Mouse (Mus musculus) forebrain, postnatal 0 days (tissue): ENCODE data around the gene Uqcr11. TPM values are rescaled to one million over a fixed set of nuclear protein-coding genes. Genes with fewer than 3 reads are reported as not detected.

Experiments
- ATAC-seq: fragments of 200-750 bp; cut with Nextera tagmentation; 2 replicates; pipeline ENCODE4 v1.8.0; 2017; ENCODE audit warnings: mild to moderate bottlenecking, moderate library complexity
- DNase-seq: peaks from one replicate; pipeline ENCODE4 v3.0.0-alpha.2; 2015
- H3K27ac ChIP-seq: fragments of 300-500 bp; sonication (generic); 2 replicates; pipeline ENCODE4 v1.5.1; 2014; ENCODE audit warnings: low read depth, mild to moderate bottlenecking, antibody characterized with exemption, low read length, moderate library complexity, mixed read lengths
- H3K27me3 ChIP-seq: fragments of 300-500 bp; sonication (generic); 2 replicates; pipeline ENCODE4 v1.6.1; 2014; ENCODE audit warnings: mild to moderate bottlenecking, low read length, mixed read lengths; ENCODE audit not compliant: insufficient read depth
- H3K36me3 ChIP-seq: fragments of 300-500 bp; sonication (generic); 2 replicates; pipeline ENCODE4 v1.6.1; 2014; ENCODE audit warnings: mild to moderate bottlenecking, moderate library complexity; ENCODE audit not compliant: insufficient read depth
- H3K4me1 ChIP-seq: fragments of 300-500 bp; sonication (generic); 2 replicates; pipeline ENCODE4 v1.6.1; 2014; ENCODE audit warnings: antibody characterized with exemption; ENCODE audit not compliant: insufficient read depth
- H3K4me2 ChIP-seq: fragments of 300-500 bp; sonication (generic); 2 replicates; pipeline ENCODE4 v1.6.1; 2014; ENCODE audit warnings: low read depth, mild to moderate bottlenecking, moderate library complexity
- H3K4me3 ChIP-seq: fragments of 300-500 bp; sonication (generic); 2 replicates; pipeline ENCODE4 v1.5.1; 2014; ENCODE audit warnings: low read depth, low read length, mixed read lengths
- H3K9ac ChIP-seq: fragments of 300-500 bp; sonication (generic); 2 replicates; pipeline ENCODE4 v1.6.1; 2014; ENCODE audit warnings: mild to moderate bottlenecking
- H3K9me3 ChIP-seq: fragments of 300-500 bp; sonication (generic); 2 replicates; pipeline ENCODE4 v1.6.1; 2016; ENCODE audit warnings: low read length
- CTCF ChIP-seq: sonication (generic); IDR thresholded peaks from 2 replicates; pipeline ENCODE4 v1.5.1; 2016; ENCODE audit warnings: antibody characterized with exemption, control low read depth, low read depth
- WGBS: fragments of 180-500 bp; shearing (Covaris S2); extraction: QIAGEN DNeasy Blood & Tissue Kit; methylation state at CpG from one replicate; pipeline ENCODE4 v1.1.7; 2014; 5-methylcytosine and 5-hydroxymethylcytosine counted together
- polyA plus RNA-seq: library from polyadenylated mRNA; unstranded; fragments of >200 nt; fragmentation: Nextera tagmentation; extraction: Ambion mirVana; gene quantifications from 2 replicates; pipeline ENCODE4 v1.2.1, GENCODE M21; 2015
- total RNA-seq: library from RNA; depleted of rRNA; stranded (reverse); fragments of >200 nt; gene quantifications from 2 replicates; pipeline ENCODE4 v1.2.3, GENCODE M21; 2014

Uqcr11 gene
- total and polyA plus RNA-seq, 2 experiments from 2014 or later, result 230 to 688 TPM

GRCm38 (mm10) chr10:80392687-80393086 is 13.9 kb downstream of the Uqcr11 start:
- peaks cover 47% of the 10 kb centered on the region for H3K36me3 ChIP-seq
- WGBS, result 97% methylated on average over 5 of the region's 5 CpGs

DNA sequence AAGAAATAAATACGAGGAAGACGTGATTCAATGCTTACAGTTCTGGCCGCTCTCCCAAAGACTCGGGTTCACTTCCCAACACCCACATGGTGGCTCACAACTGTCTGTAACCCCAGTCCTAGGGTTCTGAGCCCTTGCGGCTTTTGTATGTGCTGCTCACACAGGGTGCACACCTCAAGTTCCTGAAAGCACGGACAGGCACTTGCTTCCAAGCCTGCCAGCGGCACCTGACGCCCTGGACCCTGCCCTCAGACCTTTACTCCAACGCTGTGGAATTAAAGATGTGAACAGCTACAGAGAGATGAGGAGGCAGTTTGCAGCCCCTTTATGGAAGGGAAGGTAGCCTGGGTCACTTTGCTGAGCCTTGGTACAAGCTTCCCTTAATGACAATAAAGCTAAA is 15.9 kb downstream of the Uqcr11 start:
- H3K36me3 ChIP-seq, result peaks cover 47% of the 10 kb centered on the region
- WGBS, result 86% methylated on average over 9 of the region's 9 CpGs
- no peak overlapping the region for H3K4me3 ChIP-seq
- H3K9me3 ChIP-seq, result no peaks in the 10 kb centered on the region
- H3K9ac ChIP-seq, result no peak overlapping the region
- no peak overlapping the region for H3K27ac ChIP-seq
- ATAC-seq (no peak), DNase-seq (no peak)
- H3K4me1 ChIP-seq, result peaks cover 10% of the 10 kb centered on the region
- H3K4me2 ChIP-seq, result no peak overlapping the region
- H3K27me3 ChIP-seq, result no peaks in the 10 kb centered on the region
- TF ChIP-seq CTCF, result no peak

More at GRCm38 (mm10) chr10:80392687-80393086, 13.9 kb downstream of the Uqcr11 start:
- H3K9me3 ChIP-seq, result no peaks in the 10 kb centered on the region
- no peak for ATAC-seq
- no peak overlapping the region for H3K9ac ChIP-seq
- no peak overlapping the region for H3K27ac ChIP-seq
- H3K4me3 ChIP-seq, result no peak overlapping the region
- no peak overlapping the region for H3K4me2 ChIP-seq
- no peaks in the 10 kb centered on the region for H3K27me3 ChIP-seq
- H3K4me1 ChIP-seq, result peaks cover 18% of the 10 kb centered on the region
- TF ChIP-seq CTCF, result no peak
- DNase-seq, result no peak

- Histone ChIP-seq H3K27ac (no peak overlapping the region), H3K4me1 (peaks cover 16% of the 10 kb centered on the region), H3K4me3 (no peak overlapping the region), H3K9me3 (no peaks in the 10 kb centered on the region), H3K36me3 (peaks cover 38% of the 10 kb centered on the region), H3K4me2 (no peak overlapping the region), H3K27me3 (no peaks in the 10 kb centered on the region), H3K9ac (no peak overlapping the region)
- no peak for DNase-seq
- ATAC-seq, result no peak
- WGBS, result 74% methylated on average over 4 of the region's 4 CpGs
- no peak for TF ChIP-seq CTCF
These were observed 17.4 kb downstream of the Uqcr11 start for GRCm38 (mm10) chr10:80389185-80389708.

- Histone ChIP-seq H3K9me3 (no peaks in the 10 kb centered on the region), H3K9ac (no peak overlapping the region), H3K27me3 (no peaks in the 10 kb centered on the region), H3K4me1 (peaks cover 21% of the 10 kb centered on the region), H3K4me3 (no peak overlapping the region), H3K36me3 (peaks cover 36% of the 10 kb centered on the region), H3K4me2 (peak overlapping the region; percentile 97; the same call in 1 of the 2 replicates), H3K27ac (no peak overlapping the region)
- TF ChIP-seq CTCF, result no peak
- ATAC-seq, result no peak
- DNase-seq, result no peak
- WGBS, result 31% methylated on average over 2 of the region's 2 CpGs
These were observed 17.9 kb downstream of the Uqcr11 start for GRCm38 (mm10) chr10:80388731-80389130.

- peaks cover 34% of the 10 kb centered on the region for H3K36me3 ChIP-seq
- no peaks in the 10 kb centered on the region for H3K27me3 ChIP-seq
- peaks cover 29% of the 10 kb centered on the region for H3K4me1 ChIP-seq
- TF ChIP-seq CTCF, result no peak
- WGBS, result 1% methylated on average over 11 of the region's 61 CpGs
- peak within 1 kb of the TSS; percentile 98 for H3K27ac ChIP-seq
- H3K4me2 ChIP-seq, result peak within 1 kb of the TSS; percentile 97
- peak within 1 kb of the TSS; percentile 96 for H3K4me3 ChIP-seq
- DNase-seq (peak; percentile 96), ATAC-seq (peak; percentile 34)
- H3K9me3 ChIP-seq, result no peaks in the 10 kb centered on the region
- peak within 1 kb of the TSS; percentile 99 for H3K9ac ChIP-seq
These were observed 19.1 kb downstream of the Uqcr11 start, which contains the start of gene Mex3d for GRCm38 (mm10) chr10:80387522-80387959. Mex3d (minus strand) TSS chr10:80387659.

DNA sequence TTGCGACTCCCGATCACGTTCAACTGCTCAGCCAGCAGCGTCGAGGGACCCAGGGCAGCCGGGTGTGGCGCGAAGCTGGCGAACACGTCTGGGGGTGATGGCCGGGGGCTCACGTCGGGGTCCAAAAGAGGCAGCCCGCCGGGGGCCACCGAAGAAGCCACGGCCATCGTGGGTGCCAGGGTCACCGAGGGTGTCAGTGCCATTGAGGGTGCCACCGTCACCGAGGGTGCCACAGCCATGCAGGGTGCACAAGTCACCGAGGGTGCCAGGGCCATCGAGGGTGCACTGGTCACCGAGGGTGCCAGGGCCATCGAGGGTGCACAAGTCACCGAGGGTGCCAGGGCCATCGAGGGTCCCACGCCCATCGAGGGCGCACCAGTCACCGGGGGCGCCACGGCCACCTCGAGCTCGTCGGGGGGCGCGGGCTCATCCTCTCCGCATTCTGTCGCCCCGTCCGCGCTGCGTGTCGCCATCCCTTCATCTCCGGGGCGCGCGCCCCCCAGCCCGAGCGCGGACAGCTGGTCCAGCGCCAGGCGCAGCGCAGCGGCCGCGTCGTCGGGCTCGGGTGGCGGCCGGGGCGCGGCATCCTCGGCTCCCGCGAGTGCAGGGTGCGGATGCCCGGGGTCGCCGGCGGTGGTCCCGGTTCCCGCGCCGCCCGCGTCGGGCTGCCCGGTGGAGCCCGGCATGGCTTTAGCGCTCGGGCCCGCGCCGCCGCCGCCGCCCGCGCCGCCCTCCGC is 19.7 kb downstream of the Uqcr11 start:
- peak overlapping the region; percentile 96 for H3K4me3 ChIP-seq
- H3K36me3 ChIP-seq, result peaks cover 34% of the 10 kb centered on the region
- H3K27ac ChIP-seq, result peak overlapping the region; percentile 98
- H3K9me3 ChIP-seq, result no peaks in the 10 kb centered on the region
- H3K4me2 ChIP-seq, result peak overlapping the region; percentile 97
- ATAC-seq (no peak; the same call in 1 of the 2 replicates), DNase-seq (no peak)
- peaks cover 29% of the 10 kb centered on the region for H3K4me1 ChIP-seq
- no peaks in the 10 kb centered on the region for H3K27me3 ChIP-seq
- peak overlapping the region; percentile 99 for H3K9ac ChIP-seq
- TF ChIP-seq CTCF, result no peak
- WGBS, result 2% methylated on average over 82 of the region's 94 CpGs
